Mouse (Mus musculus): ENCODE results near the gene Leng1. TPM values are rescaled to one million over a fixed set of nuclear protein-coding genes. Genes with fewer than 3 reads are reported as not detected.

Gene Leng1
- polyA plus RNA-seq, 1 experiment from 2014 or later, result 22.3 TPM

DNA sequence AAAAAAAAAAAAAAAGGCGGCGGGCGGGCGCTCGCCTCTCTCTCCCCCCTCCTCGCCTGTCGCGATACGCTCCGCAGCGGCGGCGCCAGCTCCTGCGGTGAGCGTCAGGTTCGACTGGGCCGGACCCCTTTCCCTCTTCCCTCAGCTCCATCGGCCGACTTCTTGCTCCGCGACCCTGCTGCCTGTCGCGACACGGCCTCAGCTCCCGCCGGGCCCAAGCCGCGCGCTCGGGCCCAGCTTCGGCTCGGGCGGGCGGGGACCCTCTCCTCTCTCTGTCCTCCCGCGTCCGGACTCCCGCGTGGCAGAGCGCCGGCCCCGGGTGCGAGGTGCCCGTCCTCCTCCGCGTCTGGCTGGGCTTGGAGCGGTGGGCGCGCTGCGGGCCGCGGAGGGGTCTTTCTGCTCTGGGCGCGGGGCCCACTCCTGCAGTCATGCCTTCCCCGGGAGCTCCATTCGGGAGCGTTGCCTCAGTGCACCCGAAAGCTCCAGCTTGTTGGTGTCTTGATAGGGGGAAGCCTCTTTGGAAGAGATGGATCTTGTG, 20.1 kb downstream of the Leng1 start:
- Histone ChIP-seq H3K27ac (ENCODE audit: low read length) (peak overlapping the region; percentile 95), H3K27me3 (ENCODE audit: control insufficient read depth, insufficient read depth, low read length) (no peaks in the 10 kb centered on the region), H3K9ac (ENCODE audit: low read length) (peak overlapping the region; percentile 99), H3K4me3 (ENCODE audit: low read length) (peak overlapping the region; percentile 95), H3K4me2 (ENCODE audit: low read depth, low read length) (peak overlapping the region; percentile 89), H3K9me3 (replicated peaks; ENCODE audit: control insufficient read depth, low read length) (no peaks in the 10 kb centered on the region), H3K4me1 (ENCODE audit: control insufficient read depth, insufficient read depth, low read length) (peaks cover 33% of the 10 kb centered on the region), H3K36me3 (ENCODE audit: control insufficient read depth, insufficient read depth) (peaks cover 10% of the 10 kb centered on the region)
- WGBS, result under 1% methylated on average over 41 of the region's 58 CpGs
- peak; percentile 1; the same call in 1 of the 2 replicates for ATAC-seq (replicated peaks; ENCODE audit: extremely low read depth, insufficient read depth, low FRiP score)

DNA sequence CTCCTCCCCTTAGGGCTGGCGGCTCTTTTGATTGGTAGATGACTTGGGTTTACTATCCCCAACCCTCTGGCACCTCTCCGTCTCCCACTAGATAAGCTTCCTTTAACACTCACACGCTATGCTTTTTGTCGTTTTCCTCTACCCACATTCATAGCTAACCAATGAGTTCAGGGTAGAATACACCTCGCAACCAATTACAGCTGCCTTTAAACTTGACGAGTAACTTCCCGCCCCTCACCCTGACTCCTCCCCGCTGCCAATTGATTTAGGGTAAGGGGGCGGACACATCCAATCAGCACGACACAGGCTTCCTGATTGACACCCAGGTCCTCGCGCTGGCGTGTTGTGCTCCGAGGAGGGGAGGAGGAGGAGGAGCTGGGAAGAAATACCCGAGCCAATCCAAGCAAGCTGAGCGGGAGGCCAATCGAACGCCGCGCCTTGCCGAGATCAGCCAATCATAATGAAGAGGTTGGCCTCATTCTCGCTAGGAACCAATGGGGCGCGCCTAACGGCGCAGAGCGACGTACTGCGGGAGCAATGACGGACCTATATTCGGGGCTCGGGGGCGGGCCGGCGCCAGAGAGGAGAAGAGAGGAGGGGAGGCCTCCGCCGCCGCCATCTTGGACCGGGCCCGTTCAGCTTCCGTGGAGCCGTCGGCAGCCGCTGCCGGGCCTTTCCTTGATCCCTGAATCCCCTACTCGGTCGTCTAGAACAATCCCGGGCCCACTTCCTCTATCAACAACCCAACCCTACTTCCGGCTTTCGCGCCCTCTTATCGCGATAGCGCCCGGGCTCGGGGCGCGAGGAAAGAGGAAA, 20.8 kb downstream of the Leng1 start, which contains the start of gene Cnot3:
Gene Cnot3, plus strand, starts transcription at position 597 of the 816 bp plus-strand sequence.
- H3K4me1 ChIP-seq (ENCODE audit: control insufficient read depth, insufficient read depth, low read length), result peaks cover 33% of the 10 kb centered on the region
- under 1% methylated on average over 58 of the region's 58 CpGs for WGBS

GRCm38 (mm10) chr7:3644348-3644671, 21.3 kb downstream of the Leng1 start:
- Histone ChIP-seq H3K9ac (ENCODE audit: low read length) (no peak overlapping the region), H3K4me2 (ENCODE audit: low read depth, low read length) (peak overlapping the region; percentile 65), H3K27me3 (ENCODE audit: control insufficient read depth, insufficient read depth, low read length) (no peaks in the 10 kb centered on the region), H3K36me3 (ENCODE audit: control insufficient read depth, insufficient read depth) (peaks cover 11% of the 10 kb centered on the region), H3K9me3 (replicated peaks; ENCODE audit: control insufficient read depth, low read length) (no peaks in the 10 kb centered on the region), H3K4me3 (ENCODE audit: low read length) (peak overlapping the region; percentile 55), H3K4me1 (ENCODE audit: control insufficient read depth, insufficient read depth, low read length) (peaks cover 33% of the 10 kb centered on the region), H3K27ac (ENCODE audit: low read length) (peak overlapping the region; percentile 75; the same call in 1 of the 2 replicates)
- under 1% methylated on average over 11 of the region's 11 CpGs for WGBS
- no peak for ATAC-seq (replicated peaks; ENCODE audit: extremely low read depth, insufficient read depth, low FRiP score)

More for the DNA sequence above, 20.8 kb downstream of the Leng1 start, which contains the start of gene Cnot3:
- ATAC-seq (replicated peaks; ENCODE audit: extremely low read depth, insufficient read depth, low FRiP score), result peak; percentile 97
- Histone ChIP-seq H3K27me3 (ENCODE audit: control insufficient read depth, insufficient read depth, low read length) (no peaks in the 10 kb centered on the region), H3K9me3 (replicated peaks; ENCODE audit: control insufficient read depth, low read length) (no peaks in the 10 kb centered on the region), H3K9ac (ENCODE audit: low read length) (peak within 1 kb of the TSS; percentile 99), H3K4me2 (ENCODE audit: low read depth, low read length) (peak within 1 kb of the TSS; percentile 89), H3K27ac (ENCODE audit: low read length) (peak within 1 kb of the TSS; percentile 95), H3K36me3 (ENCODE audit: control insufficient read depth, insufficient read depth) (peaks cover 11% of the 10 kb centered on the region), H3K4me3 (ENCODE audit: low read length) (peak within 1 kb of the TSS; percentile 95)

DNA sequence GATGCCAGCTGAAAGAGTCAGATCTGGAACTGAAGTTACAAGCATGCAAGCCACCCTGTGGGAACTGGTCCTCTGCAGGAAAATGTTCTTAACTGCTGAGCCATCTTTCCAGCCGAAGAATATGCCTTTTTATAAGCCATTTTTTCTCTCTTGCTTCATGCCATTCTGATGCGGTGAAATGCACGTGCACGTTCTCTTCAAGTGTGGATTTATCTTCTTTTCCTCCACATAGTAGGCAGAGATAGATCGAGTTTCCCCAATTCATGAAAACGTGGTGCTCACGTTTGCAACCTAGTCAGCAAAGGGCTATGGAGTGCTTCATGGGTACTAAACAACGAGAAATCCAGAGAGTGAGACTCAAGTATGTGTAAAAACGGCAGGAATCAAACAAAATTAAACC, 21.8 kb downstream of the Leng1 start:
- Histone ChIP-seq H3K4me1 (ENCODE audit: control insufficient read depth, insufficient read depth, low read length) (peaks cover 32% of the 10 kb centered on the region), H3K36me3 (ENCODE audit: control insufficient read depth, insufficient read depth) (peaks cover 11% of the 10 kb centered on the region), H3K27me3 (ENCODE audit: control insufficient read depth, insufficient read depth, low read length) (no peaks in the 10 kb centered on the region), H3K4me2 (ENCODE audit: low read depth, low read length) (peak overlapping the region; percentile 65), H3K27ac (ENCODE audit: low read length) (no peak overlapping the region), H3K9ac (ENCODE audit: low read length) (no peak overlapping the region), H3K9me3 (replicated peaks; ENCODE audit: control insufficient read depth, low read length) (no peaks in the 10 kb centered on the region), H3K4me3 (ENCODE audit: low read length) (peak overlapping the region; percentile 55)
- no peak for ATAC-seq (replicated peaks; ENCODE audit: extremely low read depth, insufficient read depth, low FRiP score)
- 21% methylated on average over 9 of the region's 9 CpGs for WGBS

- ATAC-seq (replicated peaks; ENCODE audit: extremely low read depth, insufficient read depth, low FRiP score), result no peak
- Histone ChIP-seq H3K9me3 (replicated peaks; ENCODE audit: control insufficient read depth, low read length) (no peaks in the 10 kb centered on the region), H3K27ac (ENCODE audit: low read length) (no peak overlapping the region), H3K4me3 (ENCODE audit: low read length) (no peak overlapping the region), H3K27me3 (ENCODE audit: control insufficient read depth, insufficient read depth, low read length) (no peaks in the 10 kb centered on the region), H3K9ac (ENCODE audit: low read length) (no peak overlapping the region), H3K4me2 (ENCODE audit: low read depth, low read length) (no peak overlapping the region), H3K4me1 (ENCODE audit: control insufficient read depth, insufficient read depth, low read length) (peaks cover 28% of the 10 kb centered on the region), H3K36me3 (ENCODE audit: control insufficient read depth, insufficient read depth) (peaks cover 9% of the 10 kb centered on the region)
- 67% methylated on average over 5 of the region's 5 CpGs for WGBS
Measured at GRCm38 (mm10) chr7:3643412-3643811, 22.2 kb downstream of the Leng1 start.

DNA sequence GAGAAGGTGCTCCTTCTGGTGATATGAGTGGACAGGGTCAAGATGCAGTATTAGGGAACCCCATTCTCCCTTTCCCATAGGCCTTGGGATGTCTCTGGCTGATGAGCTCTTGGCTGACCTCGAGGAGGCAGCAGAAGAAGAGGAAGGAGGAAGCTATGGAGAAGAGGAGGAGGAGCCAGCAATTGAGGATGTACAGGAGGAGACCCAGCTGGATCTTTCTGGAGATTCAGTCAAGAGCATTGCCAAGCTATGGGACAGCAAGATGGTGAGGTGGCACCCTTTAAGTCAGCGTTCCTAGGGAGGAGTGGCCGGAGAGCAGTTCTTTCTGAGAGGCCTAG, 35.2 kb downstream of the Leng1 start:
- Histone ChIP-seq H3K27ac (ENCODE audit: low read length) (no peak overlapping the region), H3K4me3 (ENCODE audit: low read length) (peak overlapping the region; percentile 75), H3K4me2 (ENCODE audit: low read depth, low read length) (peak overlapping the region; percentile 87), H3K27me3 (ENCODE audit: control insufficient read depth, insufficient read depth, low read length) (no peaks in the 10 kb centered on the region), H3K9me3 (replicated peaks; ENCODE audit: control insufficient read depth, low read length) (no peaks in the 10 kb centered on the region), H3K36me3 (ENCODE audit: control insufficient read depth, insufficient read depth) (peaks cover 12% of the 10 kb centered on the region), H3K4me1 (ENCODE audit: control insufficient read depth, insufficient read depth, low read length) (peaks cover 15% of the 10 kb centered on the region), H3K9ac (ENCODE audit: low read length) (peak overlapping the region; percentile 78)
- no peak for ATAC-seq (replicated peaks; ENCODE audit: extremely low read depth, insufficient read depth, low FRiP score)
- 48% methylated on average over 3 of the region's 3 CpGs for WGBS

DNA sequence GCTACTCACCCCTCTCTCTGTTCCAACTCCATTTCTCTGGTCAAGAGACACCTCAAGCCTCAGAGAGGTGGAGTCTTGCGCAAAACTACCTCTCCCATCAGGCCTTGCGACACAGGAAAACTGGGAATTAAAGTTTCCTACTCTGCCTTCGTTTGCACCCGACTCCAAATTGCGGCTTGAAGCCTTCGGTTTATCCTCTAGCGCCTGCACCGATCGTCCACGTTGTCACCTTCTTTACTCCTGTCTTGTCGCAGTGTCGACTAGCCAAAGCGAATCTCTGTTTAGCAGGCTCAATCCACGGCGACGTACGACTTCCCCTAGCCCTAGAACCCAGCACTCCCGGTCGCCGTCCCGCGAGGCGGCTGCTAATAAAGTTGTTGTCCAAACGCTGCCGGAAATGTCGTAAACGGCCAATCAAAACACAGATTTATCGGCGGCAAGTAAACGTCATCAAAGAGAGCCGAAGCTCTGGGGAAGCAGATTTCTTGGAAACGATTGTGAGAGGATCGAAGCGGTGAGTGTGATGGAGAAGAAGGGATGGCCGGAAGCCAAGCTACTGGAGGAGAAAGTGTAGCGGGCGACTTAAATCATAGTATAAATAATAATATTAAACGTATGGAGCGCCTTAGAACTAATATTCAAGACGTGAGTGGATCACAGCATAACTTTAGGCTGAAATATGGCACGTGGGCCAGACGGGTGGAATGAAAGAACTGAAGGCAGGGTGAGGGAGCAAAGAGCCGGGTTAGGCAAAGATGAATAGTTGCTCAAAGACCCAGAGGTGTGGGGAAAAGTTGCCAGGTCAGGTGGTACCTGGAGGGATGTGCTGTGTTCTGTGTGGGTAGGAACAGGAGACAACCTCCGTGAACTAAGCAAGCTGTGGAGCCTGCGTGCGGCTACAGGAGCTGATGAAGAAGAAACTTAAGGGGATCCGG, 35.8 kb downstream of the Leng1 start, which contains the start of the genes Tfpt and Prpf31:
Gene Tfpt, minus strand, starts transcription at position 387 of the 935 bp plus-strand sequence.
Gene Prpf31, plus strand, starts transcription at position 443 of the 935 bp plus-strand sequence.
- H3K9ac ChIP-seq (ENCODE audit: low read length), result peak within 1 kb of the TSS; percentile 78
- H3K4me1 ChIP-seq (ENCODE audit: control insufficient read depth, insufficient read depth, low read length), result peaks cover 15% of the 10 kb centered on the region
- no peaks in the 10 kb centered on the region for H3K9me3 ChIP-seq (replicated peaks; ENCODE audit: control insufficient read depth, low read length)
- peaks cover 10% of the 10 kb centered on the region for H3K36me3 ChIP-seq (ENCODE audit: control insufficient read depth, insufficient read depth)
- WGBS, result under 1% methylated on average over 47 of the region's 47 CpGs
- ATAC-seq (replicated peaks; ENCODE audit: extremely low read depth, insufficient read depth, low FRiP score), result peak; percentile 87
- no peaks in the 10 kb centered on the region for H3K27me3 ChIP-seq (ENCODE audit: control insufficient read depth, insufficient read depth, low read length)
- H3K27ac ChIP-seq (ENCODE audit: low read length), result peak within 1 kb of the TSS; percentile 85
- peak within 1 kb of the TSS; percentile 87 for H3K4me2 ChIP-seq (ENCODE audit: low read depth, low read length)
- peak within 1 kb of the TSS; percentile 75 for H3K4me3 ChIP-seq (ENCODE audit: low read length)

DNA sequence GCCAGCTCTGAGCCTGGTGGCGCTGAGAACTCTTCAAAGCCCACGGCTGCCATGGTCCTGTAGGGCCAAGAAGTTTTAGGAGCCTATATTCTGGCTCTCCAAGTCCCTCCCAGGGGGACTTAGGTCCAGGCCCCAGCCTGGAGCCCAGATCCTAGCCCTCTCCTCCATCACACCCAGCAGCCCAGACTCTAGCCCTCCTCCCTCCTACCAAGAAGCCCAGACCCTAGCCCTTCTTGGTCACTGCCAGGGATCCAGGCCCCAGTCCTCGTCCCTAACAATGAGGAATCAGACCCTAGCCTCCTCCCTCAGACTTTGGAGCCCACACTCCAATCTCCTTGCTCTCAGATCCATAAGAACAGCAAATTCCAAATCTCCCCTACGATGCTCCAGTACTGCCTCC, 36.6 kb downstream of the Leng1 start:
- Histone ChIP-seq H3K27me3 (ENCODE audit: control insufficient read depth, insufficient read depth, low read length) (no peaks in the 10 kb centered on the region), H3K36me3 (ENCODE audit: control insufficient read depth, insufficient read depth) (peaks cover 13% of the 10 kb centered on the region), H3K9ac (ENCODE audit: low read length) (peak overlapping the region; percentile 78), H3K4me3 (ENCODE audit: low read length) (peak overlapping the region; percentile 75), H3K4me1 (ENCODE audit: control insufficient read depth, insufficient read depth, low read length) (peaks cover 15% of the 10 kb centered on the region), H3K9me3 (replicated peaks; ENCODE audit: control insufficient read depth, low read length) (no peaks in the 10 kb centered on the region), H3K27ac (ENCODE audit: low read length) (no peak overlapping the region), H3K4me2 (ENCODE audit: low read depth, low read length) (peak overlapping the region; percentile 87)
- WGBS, result 26% methylated on average over 4 of the region's 4 CpGs
- ATAC-seq (replicated peaks; ENCODE audit: extremely low read depth, insufficient read depth, low FRiP score), result no peak

All from heart, embryonic 16.5 days (tissue).